Mouse (Mus musculus) neural tube, embryonic 12.5 days (tissue): ENCODE measurements around the gene Cd59b. TPM values are rescaled to one million over a fixed set of nuclear protein-coding genes. Genes with fewer than 3 reads are reported as not detected.
A peak's percentile ranks its signal among the peaks of the same experiment; 100 is the strongest.
"Not testable (repeated sequence)": the region's sequence is repeated elsewhere in the genome, so short reads cannot be mapped to it uniquely, and the experiment has no call there.

ENCODE experiments used
- ATAC-seq: fragments of 200-750 bp; cut with Nextera tagmentation; 2 replicates; pipeline ENCODE4 v1.8.0; 2017; ENCODE audit warnings: low read depth, mild to moderate bottlenecking, moderate TSS enrichment, moderate library complexity; ENCODE audit not compliant: low FRiP score
- H3K27ac ChIP-seq: fragments of 300-500 bp; sonication (generic); 2 replicates; pipeline ENCODE4 v1.5.1; 2016
- H3K27me3 ChIP-seq: fragments of 300-500 bp; sonication (generic); replicated peaks from 2 replicates; pipeline ENCODE4 v1.6.1; 2016; ENCODE audit warnings: mild to moderate bottlenecking
- H3K36me3 ChIP-seq: fragments of 300-500 bp; sonication (generic); 2 replicates; pipeline ENCODE4 v1.6.1; 2016; ENCODE audit warnings: mild to moderate bottlenecking
- H3K4me1 ChIP-seq: fragments of 300-500 bp; sonication (generic); 2 replicates; pipeline ENCODE4 v1.6.1; 2016
- H3K4me2 ChIP-seq: fragments of 300-500 bp; sonication (generic); replicated peaks from 2 replicates; pipeline ENCODE4 v1.6.1; 2016; ENCODE audit warnings: mild to moderate bottlenecking
- H3K4me3 ChIP-seq: fragments of 300-500 bp; sonication (generic); 2 replicates; pipeline ENCODE4 v1.5.1; 2016
- H3K9ac ChIP-seq: fragments of 300-500 bp; sonication (generic); 2 replicates; pipeline ENCODE4 v1.6.1; 2016; ENCODE audit warnings: mild to moderate bottlenecking
- H3K9me3 ChIP-seq: fragments of 300-500 bp; sonication (generic); 2 replicates; pipeline ENCODE4 v1.6.1; 2016; ENCODE audit warnings: mild to moderate bottlenecking
- WGBS: fragments of 180-500 bp; shearing (Covaris S2); methylation state at CpG from one replicate; pipeline ENCODE4 v1.1.7; 2016; 5-methylcytosine and 5-hydroxymethylcytosine counted together
- polyA plus RNA-seq: library from polyadenylated mRNA; unstranded; fragments of >200 nt; fragmentation: Nextera tagmentation; extraction: Ambion mirVana; gene quantifications from 2 replicates; pipeline ENCODE4 v1.2.1, GENCODE M21; 2016

The Cd59b gene
- polyA plus RNA-seq, 1 experiment from 2014 or later = 2.6 TPM

- H3K4me1 ChIP-seq = no peaks in the 10 kb centered on the region
- H3K36me3 ChIP-seq = no peaks in the 10 kb centered on the region
- no peak overlapping the region for H3K9ac ChIP-seq
- no peak overlapping the region for H3K4me2 ChIP-seq
- no peak overlapping the region for H3K4me3 ChIP-seq
- no peak overlapping the region for H3K27ac ChIP-seq
- H3K9me3 ChIP-seq = no peaks in the 10 kb centered on the region
- no peak for ATAC-seq
- 91% methylated on average over 6 of the region's 6 CpGs for WGBS
- H3K27me3 ChIP-seq = no peaks in the 10 kb centered on the region
Observed at GRCm38 (mm10) chr2:104104800-104105199, 35.2 kb downstream of the Cd59b start.

- whole genome bisulfite sequencing = 94% methylated on average over 2 of the region's 2 CpGs
- H3K9ac ChIP-seq, H3K4me2 ChIP-seq, H3K36me3 ChIP-seq, ATAC-seq, H3K9me3 ChIP-seq, H3K27ac ChIP-seq, H3K4me3 ChIP-seq, H3K4me1 ChIP-seq, H3K27me3 ChIP-seq: not testable (repeated sequence)
Observed at GRCm38 (mm10) chr2:104109021-104109420, 39.4 kb downstream of the Cd59b start.

- no peaks in the 10 kb centered on the region for H3K9me3 ChIP-seq
- H3K36me3 ChIP-seq = no peaks in the 10 kb centered on the region
- H3K27ac ChIP-seq = no peak overlapping the region
- no peak overlapping the region for H3K9ac ChIP-seq
- H3K27me3 ChIP-seq = no peaks in the 10 kb centered on the region
- no peaks in the 10 kb centered on the region for H3K4me1 ChIP-seq
- 81% methylated on average over 2 of the region's 2 CpGs for WGBS
- ATAC-seq = no peak
- no peak overlapping the region for H3K4me3 ChIP-seq
- H3K4me2 ChIP-seq = no peak overlapping the region
Observed at GRCm38 (mm10) chr2:104109528-104109927, 39.9 kb downstream of the Cd59b start.

- Histone ChIP-seq H3K4me1 (no peaks in the 10 kb centered on the region), H3K4me2 (no peak overlapping the region), H3K9ac (no peak overlapping the region), H3K4me3 (no peak overlapping the region), H3K27ac (no peak overlapping the region), H3K9me3 (no peaks in the 10 kb centered on the region), H3K36me3 (no peaks in the 10 kb centered on the region), H3K27me3 (no peaks in the 10 kb centered on the region)
- 90% methylated on average over 4 of the region's 4 CpGs for WGBS
- ATAC-seq = no peak
Observed at GRCm38 (mm10) chr2:104110031-104110430, 40.4 kb downstream of the Cd59b start.

GRCm38 (mm10) chr2:104111170-104111797 lies 41.6 kb downstream of the Cd59b start:
- H3K9ac ChIP-seq, ATAC-seq, H3K9me3 ChIP-seq, H3K4me2 ChIP-seq, H3K4me3 ChIP-seq, H3K27me3 ChIP-seq, H3K4me1 ChIP-seq, H3K27ac ChIP-seq, H3K36me3 ChIP-seq: not testable (repeated sequence)
- WGBS = no CpG with 5 or more reads among the region's 1 CpGs

- not testable (repeated sequence) for H3K9ac ChIP-seq, H3K27me3 ChIP-seq, ATAC-seq, H3K36me3 ChIP-seq, H3K4me3 ChIP-seq, H3K4me2 ChIP-seq, H3K27ac ChIP-seq, H3K4me1 ChIP-seq, H3K9me3 ChIP-seq
Observed at GRCm38 (mm10) chr2:104113563-104113962, 43.9 kb downstream of the Cd59b start.

GRCm38 (mm10) chr2:104114898-104115297 lies 45.2 kb downstream of the Cd59b start:
- Histone ChIP-seq H3K9ac (no peak overlapping the region), H3K27ac (no peak overlapping the region), H3K4me3 (no peak overlapping the region), H3K9me3 (no peaks in the 10 kb centered on the region), H3K36me3 (no peaks in the 10 kb centered on the region), H3K4me2 (no peak overlapping the region), H3K4me1 (peaks cover 8% of the 10 kb centered on the region), H3K27me3 (no peaks in the 10 kb centered on the region)
- ATAC-seq = no peak
- 87% methylated on average over 3 of the region's 3 CpGs for WGBS

- H3K4me1 ChIP-seq, H3K4me2 ChIP-seq, H3K4me3 ChIP-seq, H3K9me3 ChIP-seq, H3K9ac ChIP-seq, H3K27ac ChIP-seq, H3K36me3 ChIP-seq, ATAC-seq, H3K27me3 ChIP-seq: not testable (repeated sequence)
Observed at GRCm38 (mm10) chr2:104117173-104117572, 47.5 kb downstream of the Cd59b start.

- 5% methylated on average over 1 of the region's 1 CpGs for WGBS
- H3K36me3 ChIP-seq = no peaks in the 10 kb centered on the region
- no peak overlapping the region for H3K9ac ChIP-seq
- H3K4me2 ChIP-seq = no peak overlapping the region
- ATAC-seq = no peak
- no peak overlapping the region for H3K4me3 ChIP-seq
- H3K4me1 ChIP-seq = peaks cover 8% of the 10 kb centered on the region
- no peak overlapping the region for H3K27ac ChIP-seq
- H3K27me3 ChIP-seq = peaks cover 7% of the 10 kb centered on the region; the same call in 1 of the 2 replicates
- H3K9me3 ChIP-seq = no peaks in the 10 kb centered on the region
Observed at GRCm38 (mm10) chr2:104119097-104119496, 49.4 kb downstream of the Cd59b start.

- Histone ChIP-seq H3K9ac (no peak overlapping the region), H3K27ac (no peak overlapping the region), H3K36me3 (no peaks in the 10 kb centered on the region), H3K4me1 (peaks cover 8% of the 10 kb centered on the region), H3K9me3 (no peaks in the 10 kb centered on the region), H3K4me3 (no peak overlapping the region), H3K27me3 (peaks cover 7% of the 10 kb centered on the region; the same call in 1 of the 2 replicates), H3K4me2 (no peak overlapping the region)
- 57% methylated on average over 6 of the region's 6 CpGs for WGBS
- no peak for ATAC-seq
Observed at GRCm38 (mm10) chr2:104120312-104120711, 50.7 kb downstream of the Cd59b start.

- H3K9ac ChIP-seq = no peak overlapping the region
- H3K9me3 ChIP-seq = no peaks in the 10 kb centered on the region
- peaks cover 8% of the 10 kb centered on the region for H3K4me1 ChIP-seq
- peaks cover 12% of the 10 kb centered on the region for H3K27me3 ChIP-seq
- ATAC-seq = no peak
- WGBS = 82% methylated on average over 8 of the region's 8 CpGs
- peak overlapping the region; percentile 91 for H3K4me2 ChIP-seq
- H3K36me3 ChIP-seq = no peaks in the 10 kb centered on the region
- H3K4me3 ChIP-seq = peak overlapping the region; percentile 68
- no peak overlapping the region for H3K27ac ChIP-seq
Observed at GRCm38 (mm10) chr2:104121681-104122504, 52.2 kb downstream of the Cd59b start.

- Histone ChIP-seq H3K4me1 (peaks cover 8% of the 10 kb centered on the region), H3K9ac (peak within 1 kb of the TSS; percentile 69), H3K27me3 (peaks cover 12% of the 10 kb centered on the region), H3K4me2 (peak within 1 kb of the TSS; percentile 91), H3K9me3 (no peaks in the 10 kb centered on the region), H3K27ac (no peak within 1 kb of the TSS), H3K4me3 (peak within 1 kb of the TSS; percentile 68), H3K36me3 (no peaks in the 10 kb centered on the region)
- under 1% methylated on average over 74 of the region's 74 CpGs for WGBS
- ATAC-seq = peak; percentile 96
Observed at GRCm38 (mm10) chr2:104122505-104123378, 53.1 kb downstream of the Cd59b start, which contains the start of gene A930018P22Rik. TSS of gene A930018P22Rik (plus strand) at chr2:104122769.
